Mouse (Mus musculus): Measurements from ENCODE around the gene Ppm1g. TPM values are rescaled to one million over a fixed set of nuclear protein-coding genes. Genes with fewer than 3 reads are reported as not detected.

Ppm1g gene
- polyA plus RNA-seq, 1 experiment from 2014 or later: 177 TPM

- peak within 1 kb of the TSS; percentile 94 for H3K4me3 ChIP-seq (ENCODE audit: low read depth, low read length)
- H3K4me1 ChIP-seq (replicated peaks; ENCODE audit: control insufficient read depth, insufficient read depth, low read length): peaks cover 7% of the 10 kb centered on the region; the same call in 1 of the 2 replicates
- H3K9me3 ChIP-seq (ENCODE audit: control insufficient read depth, low read length): no peaks in the 10 kb centered on the region
- peak within 1 kb of the TSS; percentile 94 for H3K9ac ChIP-seq (ENCODE audit: low read length)
- DNase-seq (ENCODE audit: low spot score) (peak; percentile 97), ATAC-seq (replicated peaks; ENCODE audit: low FRiP score) (peak; percentile 99)
- peak within 1 kb of the TSS; percentile 94 for H3K27ac ChIP-seq (ENCODE audit: low read depth, low read length)
- H3K4me2 ChIP-seq (ENCODE audit: low read depth, low read length, severe bottlenecking): peak within 1 kb of the TSS; percentile 84
- peaks cover 10% of the 10 kb centered on the region; the same call in 1 of the 2 replicates for H3K36me3 ChIP-seq (ENCODE audit: control insufficient read depth, insufficient read depth, low read length)
- under 1% methylated on average over 71 of the region's 103 CpGs for WGBS
- no peaks in the 10 kb centered on the region for H3K27me3 ChIP-seq (ENCODE audit: control insufficient read depth, insufficient read depth, low read length)
These were observed 20.4 kb upstream of the Ppm1g start, which contains the start of the genes Nrbp1 and Gm9970 for GRCm38 (mm10) chr5:31240637-31241521. Gene Nrbp1 (plus strand): TSS chr5:31240864. Gene Gm9970 (minus strand): TSS chr5:31241232.

GRCm38 (mm10) chr5:31226641-31227040 is 6.2 kb upstream of the Ppm1g start:
- Histone ChIP-seq H3K27ac (ENCODE audit: low read depth, low read length) (no peak overlapping the region), H3K4me2 (ENCODE audit: low read depth, low read length, severe bottlenecking) (no peak overlapping the region), H3K27me3 (ENCODE audit: control insufficient read depth, insufficient read depth, low read length) (no peaks in the 10 kb centered on the region), H3K4me1 (replicated peaks; ENCODE audit: control insufficient read depth, insufficient read depth, low read length) (no peaks in the 10 kb centered on the region), H3K36me3 (ENCODE audit: control insufficient read depth, insufficient read depth, low read length) (no peaks in the 10 kb centered on the region), H3K4me3 (ENCODE audit: low read depth, low read length) (no peak overlapping the region), H3K9ac (ENCODE audit: low read length) (no peak overlapping the region), H3K9me3 (ENCODE audit: control insufficient read depth, low read length) (no peaks in the 10 kb centered on the region)
- 86% methylated on average over 1 of the region's 1 CpGs for WGBS
- ATAC-seq (replicated peaks; ENCODE audit: low FRiP score): no peak
- no peak for DNase-seq (ENCODE audit: low spot score)

GRCm38 (mm10) chr5:31222696-31223095 is 2.2 kb upstream of the Ppm1g start:
- WGBS: 95% methylated on average over 9 of the region's 9 CpGs
- H3K4me1 ChIP-seq (replicated peaks; ENCODE audit: control insufficient read depth, insufficient read depth, low read length): no peaks in the 10 kb centered on the region; the same call in 1 of the 2 replicates
- no peaks in the 10 kb centered on the region for H3K36me3 ChIP-seq (ENCODE audit: control insufficient read depth, insufficient read depth, low read length)
- H3K4me3 ChIP-seq (ENCODE audit: low read depth, low read length): no peak overlapping the region
- ATAC-seq (replicated peaks; ENCODE audit: low FRiP score) (no peak), DNase-seq (ENCODE audit: low spot score) (no peak)
- no peak overlapping the region for H3K9ac ChIP-seq (ENCODE audit: low read length)
- no peak overlapping the region for H3K4me2 ChIP-seq (ENCODE audit: low read depth, low read length, severe bottlenecking)
- no peaks in the 10 kb centered on the region for H3K9me3 ChIP-seq (ENCODE audit: control insufficient read depth, low read length)
- no peak overlapping the region for H3K27ac ChIP-seq (ENCODE audit: low read depth, low read length)
- no peaks in the 10 kb centered on the region for H3K27me3 ChIP-seq (ENCODE audit: control insufficient read depth, insufficient read depth, low read length)

- DNase-seq (ENCODE audit: low spot score) (peak; percentile 73), ATAC-seq (replicated peaks; ENCODE audit: low FRiP score) (peak; percentile 12; the same call in 1 of the 2 replicates)
- no peaks in the 10 kb centered on the region; the same call in 1 of the 2 replicates for H3K4me1 ChIP-seq (replicated peaks; ENCODE audit: control insufficient read depth, insufficient read depth, low read length)
- 14% methylated on average over 11 of the region's 11 CpGs for WGBS
- H3K9ac ChIP-seq (ENCODE audit: low read length): peak overlapping the region; percentile 92
- H3K4me3 ChIP-seq (ENCODE audit: low read depth, low read length): peak overlapping the region; percentile 95
- H3K4me2 ChIP-seq (ENCODE audit: low read depth, low read length, severe bottlenecking): peak overlapping the region; percentile 81
- H3K27ac ChIP-seq (ENCODE audit: low read depth, low read length): peak overlapping the region; percentile 86
- no peaks in the 10 kb centered on the region for H3K36me3 ChIP-seq (ENCODE audit: control insufficient read depth, insufficient read depth, low read length)
- no peaks in the 10 kb centered on the region for H3K27me3 ChIP-seq (ENCODE audit: control insufficient read depth, insufficient read depth, low read length)
- no peaks in the 10 kb centered on the region for H3K9me3 ChIP-seq (ENCODE audit: control insufficient read depth, low read length)
These were observed 938 bp upstream of the Ppm1g start for GRCm38 (mm10) chr5:31221304-31221945.

- under 1% methylated on average over 30 of the region's 40 CpGs for WGBS
- Histone ChIP-seq H3K4me3 (ENCODE audit: low read depth, low read length) (peak overlapping the region; percentile 95), H3K36me3 (ENCODE audit: control insufficient read depth, insufficient read depth, low read length) (no peaks in the 10 kb centered on the region), H3K4me1 (replicated peaks; ENCODE audit: control insufficient read depth, insufficient read depth, low read length) (no peaks in the 10 kb centered on the region; the same call in 1 of the 2 replicates), H3K9ac (ENCODE audit: low read length) (peak overlapping the region; percentile 92), H3K9me3 (ENCODE audit: control insufficient read depth, low read length) (no peaks in the 10 kb centered on the region), H3K4me2 (ENCODE audit: low read depth, low read length, severe bottlenecking) (peak overlapping the region; percentile 81), H3K27me3 (ENCODE audit: control insufficient read depth, insufficient read depth, low read length) (no peaks in the 10 kb centered on the region), H3K27ac (ENCODE audit: low read depth, low read length) (peak overlapping the region; percentile 85)
- no peak for DNase-seq (ENCODE audit: low spot score)
- peak; percentile 82 for ATAC-seq (replicated peaks; ENCODE audit: low FRiP score)
These were observed 508 bp downstream of the Ppm1g start for GRCm38 (mm10) chr5:31219911-31220447.

- Histone ChIP-seq H3K4me3 (ENCODE audit: low read depth, low read length) (peak overlapping the region; percentile 95), H3K4me1 (replicated peaks; ENCODE audit: control insufficient read depth, insufficient read depth, low read length) (no peaks in the 10 kb centered on the region; the same call in 1 of the 2 replicates), H3K27ac (ENCODE audit: low read depth, low read length) (peak overlapping the region; percentile 85; the same call in 1 of the 2 replicates), H3K36me3 (ENCODE audit: control insufficient read depth, insufficient read depth, low read length) (no peaks in the 10 kb centered on the region), H3K9me3 (ENCODE audit: control insufficient read depth, low read length) (no peaks in the 10 kb centered on the region), H3K27me3 (ENCODE audit: control insufficient read depth, insufficient read depth, low read length) (no peaks in the 10 kb centered on the region), H3K4me2 (ENCODE audit: low read depth, low read length, severe bottlenecking) (peak overlapping the region; percentile 81), H3K9ac (ENCODE audit: low read length) (peak overlapping the region; percentile 92)
- WGBS: 2% methylated on average over 11 of the region's 11 CpGs
- ATAC-seq (replicated peaks; ENCODE audit: low FRiP score) (no peak), DNase-seq (ENCODE audit: low spot score) (no peak)
These were observed 1.0 kb downstream of the Ppm1g start for GRCm38 (mm10) chr5:31219474-31219873.

- ATAC-seq (replicated peaks; ENCODE audit: low FRiP score) (no peak), DNase-seq (ENCODE audit: low spot score) (no peak)
- H3K36me3 ChIP-seq (ENCODE audit: control insufficient read depth, insufficient read depth, low read length): no peaks in the 10 kb centered on the region
- peak overlapping the region; percentile 95 for H3K4me3 ChIP-seq (ENCODE audit: low read depth, low read length)
- H3K27me3 ChIP-seq (ENCODE audit: control insufficient read depth, insufficient read depth, low read length): no peaks in the 10 kb centered on the region
- WGBS: 2% methylated on average over 2 of the region's 2 CpGs
- H3K27ac ChIP-seq (ENCODE audit: low read depth, low read length): no peak overlapping the region
- H3K4me2 ChIP-seq (ENCODE audit: low read depth, low read length, severe bottlenecking): peak overlapping the region; percentile 81
- H3K9me3 ChIP-seq (ENCODE audit: control insufficient read depth, low read length): no peaks in the 10 kb centered on the region
- 0 out of 2 replicates have a peak overlapping the region, but pooled peaks have one; percentile 29 for H3K9ac ChIP-seq (ENCODE audit: low read length)
- no peaks in the 10 kb centered on the region; the same call in 1 of the 2 replicates for H3K4me1 ChIP-seq (replicated peaks; ENCODE audit: control insufficient read depth, insufficient read depth, low read length)
These were observed 1.4 kb downstream of the Ppm1g start for GRCm38 (mm10) chr5:31219070-31219469.

- no peak overlapping the region for H3K4me2 ChIP-seq (ENCODE audit: low read depth, low read length, severe bottlenecking)
- 76% methylated on average over 7 of the region's 7 CpGs for WGBS
These were observed 2.2 kb downstream of the Ppm1g start for GRCm38 (mm10) chr5:31218294-31218693.

More at GRCm38 (mm10) chr5:31218294-31218693, 2.2 kb downstream of the Ppm1g start:
- ATAC-seq (replicated peaks; ENCODE audit: low FRiP score): no peak
- Histone ChIP-seq H3K9ac (ENCODE audit: low read length) (no peak overlapping the region), H3K4me1 (replicated peaks; ENCODE audit: control insufficient read depth, insufficient read depth, low read length) (no peaks in the 10 kb centered on the region; the same call in 1 of the 2 replicates), H3K27me3 (ENCODE audit: control insufficient read depth, insufficient read depth, low read length) (no peaks in the 10 kb centered on the region), H3K4me3 (ENCODE audit: low read depth, low read length) (no peak overlapping the region), H3K36me3 (ENCODE audit: control insufficient read depth, insufficient read depth, low read length) (no peaks in the 10 kb centered on the region), H3K27ac (ENCODE audit: low read depth, low read length) (no peak overlapping the region), H3K9me3 (ENCODE audit: control insufficient read depth, low read length) (no peaks in the 10 kb centered on the region)
- DNase-seq (ENCODE audit: low spot score): no peak

Data from forebrain, embryonic 11.5 days (tissue).